8 mouse cellular contexts compared by ENCODE assay signal in the genomic region with DNA sequence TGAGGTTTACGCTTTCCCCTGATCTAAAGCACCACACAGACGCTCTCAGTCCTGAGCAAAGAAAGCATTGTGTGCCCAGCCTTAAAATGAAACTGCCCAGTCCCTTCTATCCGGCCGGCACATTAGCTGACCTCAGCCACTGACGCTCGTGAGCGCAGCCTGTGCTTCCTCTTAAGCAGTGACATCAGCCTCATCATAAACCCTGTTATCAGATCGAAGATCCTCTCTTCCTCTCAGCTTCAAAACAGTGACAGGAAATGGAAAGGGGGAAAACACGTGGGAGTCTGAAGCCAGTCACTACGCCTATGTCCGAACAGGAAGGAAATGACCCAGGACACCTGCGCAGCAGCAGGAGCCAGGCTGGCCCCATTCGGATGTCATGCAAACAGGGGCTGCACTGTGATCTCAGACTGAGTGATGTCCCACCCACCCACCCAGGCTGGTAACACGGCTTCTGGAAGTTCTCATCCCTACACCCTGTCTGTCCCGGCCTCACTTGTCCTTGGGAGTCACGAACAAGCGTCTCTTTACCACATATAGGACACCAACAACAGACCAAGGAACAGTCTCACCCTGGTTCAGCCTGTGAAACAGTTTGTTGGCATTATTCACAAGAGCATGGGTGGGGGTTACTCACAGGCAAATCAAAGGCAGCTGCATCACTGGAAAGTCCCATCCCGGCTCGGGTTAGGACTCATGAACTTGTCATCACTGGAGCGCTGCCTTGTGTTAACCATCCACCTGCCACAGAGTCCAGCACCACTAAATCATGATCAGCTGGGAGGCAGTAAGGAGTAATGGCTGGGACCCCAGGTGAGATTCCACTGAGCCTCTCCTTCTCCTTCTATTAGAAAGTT. TPM values are rescaled to one million over a fixed set of nuclear protein-coding genes. Genes with fewer than 3 reads are reported as not detected.
DNase-seq lines count a peak whose midpoint lies in the region; ATAC-seq and TF ChIP-seq lines count a peak whose summit lies in the region.

No protein-coding gene starts in this region.

- H3K27ac ChIP-seq in forebrain, postnatal 0 days (ENCODE audit: low read depth, low read length) = no peak overlapping the region
- H3K27ac ChIP-seq in forebrain, embryonic 11.5 days (ENCODE audit: low read depth, low read length) = no peak overlapping the region
- H3K27ac ChIP-seq in lung, embryonic 16.5 days (ENCODE audit: low read length) = peak overlapping the region; percentile 49; the same call in 1 of the 2 replicates

- TF ChIP-seq CTCF in forebrain, postnatal 0 days (IDR thresholded peaks at IDR 0.05; ENCODE audit: low read depth) = no peak

- 71% methylated on average over 20 of the region's 20 CpGs for WGBS in forebrain, postnatal 0 days
- WGBS in forebrain, embryonic 11.5 days = 73% methylated on average over 20 of the region's 20 CpGs
- WGBS in lung, embryonic 16.5 days = 41% methylated on average over 20 of the region's 20 CpGs

- H3K36me3 ChIP-seq in forebrain, postnatal 0 days (ENCODE audit: insufficient read depth) = no peaks in the 10 kb centered on the region
- H3K36me3 ChIP-seq in forebrain, embryonic 11.5 days (ENCODE audit: control insufficient read depth, insufficient read depth, low read length) = no peaks in the 10 kb centered on the region
- no peaks in the 10 kb centered on the region for H3K36me3 ChIP-seq in lung, embryonic 16.5 days (ENCODE audit: control insufficient read depth, insufficient read depth, low read length)

- H3K9ac ChIP-seq in forebrain, postnatal 0 days = no peak overlapping the region
- no peak overlapping the region for H3K9ac ChIP-seq in forebrain, embryonic 11.5 days (ENCODE audit: low read length)
- no peak overlapping the region for H3K9ac ChIP-seq in lung, embryonic 16.5 days (ENCODE audit: low read length)

- no peaks in the 10 kb centered on the region for H3K27me3 ChIP-seq in forebrain, postnatal 0 days (ENCODE audit: insufficient read depth, low read length)
- H3K27me3 ChIP-seq in forebrain, embryonic 11.5 days (ENCODE audit: control insufficient read depth, insufficient read depth, low read length) = no peaks in the 10 kb centered on the region
- no peaks in the 10 kb centered on the region for H3K27me3 ChIP-seq in lung, embryonic 16.5 days (ENCODE audit: control insufficient read depth, insufficient read depth, low read depth, low read length)

- no peak for ATAC-seq in forebrain, postnatal 0 days
- no peak for ATAC-seq in forebrain, embryonic 11.5 days (replicated peaks; ENCODE audit: low FRiP score)
- ATAC-seq in lung, embryonic 16.5 days (ENCODE audit: low read depth) = peak; percentile 83

- no peak overlapping the region for H3K4me2 ChIP-seq in forebrain, postnatal 0 days (ENCODE audit: low read depth)
- H3K4me2 ChIP-seq in forebrain, embryonic 11.5 days (ENCODE audit: low read depth, low read length, severe bottlenecking) = no peak overlapping the region
- peak overlapping the region; percentile 9 for H3K4me2 ChIP-seq in lung, embryonic 16.5 days (ENCODE audit: low read depth, low read length)

- no peaks in the 10 kb centered on the region for H3K9me3 ChIP-seq in forebrain, postnatal 0 days (ENCODE audit: low read length)
- H3K9me3 ChIP-seq in forebrain, embryonic 11.5 days (ENCODE audit: control insufficient read depth, low read length) = no peaks in the 10 kb centered on the region
- no peaks in the 10 kb centered on the region for H3K9me3 ChIP-seq in lung, embryonic 16.5 days (ENCODE audit: control insufficient read depth, low read length)

- H3K4me1 ChIP-seq in forebrain, postnatal 0 days (ENCODE audit: insufficient read depth) = no peaks in the 10 kb centered on the region
- H3K4me1 ChIP-seq in forebrain, embryonic 11.5 days (replicated peaks; ENCODE audit: control insufficient read depth, insufficient read depth, low read length) = no peaks in the 10 kb centered on the region
- peaks cover 6% of the 10 kb centered on the region for H3K4me1 ChIP-seq in lung, embryonic 16.5 days (replicated peaks; ENCODE audit: control insufficient read depth, insufficient read depth, low read length)

- H3K4me3 ChIP-seq in forebrain, postnatal 0 days (ENCODE audit: low read depth, low read length) = no peak overlapping the region
- H3K4me3 ChIP-seq in forebrain, embryonic 11.5 days (ENCODE audit: low read depth, low read length) = no peak overlapping the region
- H3K4me3 ChIP-seq in lung, embryonic 16.5 days (ENCODE audit: low read length) = 0 out of 2 replicates have a peak overlapping the region, but pooled peaks have one; percentile 9

- DNase-seq in forebrain, postnatal 0 days = peak; percentile 4
- DNase-seq in forebrain, embryonic 11.5 days (ENCODE audit: low spot score) = no peak
- peak; percentile 26 for DNase-seq in embryo, embryonic 11 days
- peak; percentile 34 for DNase-seq in kidney, adult 11 months
- DNase-seq in testis, postnatal 14 days (ENCODE audit: low spot score) = no peak
- DNase-seq in adipocyte (ENCODE audit: low spot score) = no peak
- DNase-seq in left cerebral cortex, adult 8-10 months (ENCODE audit: low spot score in 2 of 2) = no peak

RNA-seq across cellular contexts. Expression of a gene that starts 43.3 kb away (rescaled TPM):
- 153 and 182 TPM in 2 replicates for total RNA-seq in forebrain, postnatal 0 days (2014; rRNA removed)
- polyA plus RNA-seq in forebrain, postnatal 0 days (2015; fragmentation: Nextera tagmentation; extraction: Ambion mirVana) = 126 and 137 TPM in 2 replicates
- 21.1 and 25.8 TPM in 2 replicates for polyA plus RNA-seq in forebrain, embryonic 11.5 days (2014; fragmentation: Nextera tagmentation; extraction: Ambion mirVana)
- 130 and 134 TPM in 2 replicates for polyA plus RNA-seq in lung, embryonic 16.5 days (2015; fragmentation: Nextera tagmentation; extraction: Ambion mirVana)
- total RNA-seq in left cerebral cortex, adult 8-10 months (2022) = 10 to 100 TPM; 33.1 to 37.2 (median 35.2) TPM

Comparison
In these comparisons a context has a peak if more than half of its experiments do, and no peak if none do; other contexts are left out.
1. DNase-seq: peak in forebrain, postnatal 0 days (single experiment), embryo, embryonic 11 days (single experiment) and kidney, adult 11 months (single experiment); none in forebrain, embryonic 11.5 days (single experiment), testis, postnatal 14 days (single experiment), adipocyte (single experiment) and left cerebral cortex, adult 8-10 months (0 of 2).